Mouse (Mus musculus) ES-Bruce4 (cell line): ENCODE data around the gene Slc44a1. TPM values are rescaled to one million over a fixed set of nuclear protein-coding genes. Genes with fewer than 3 reads are reported as not detected.

ENCODE experiments used
- H3K27ac ChIP-seq: 2 replicates; pipeline ENCODE4 v1.5.1; 2012; ENCODE audit warnings: low read length, inconsistent platforms; ENCODE audit not compliant: insufficient read depth
- H3K27me3 ChIP-seq: 2 replicates; pipeline ENCODE4 v1.6.1; 2012; ENCODE audit warnings: mild to moderate bottlenecking, low read length, inconsistent platforms; ENCODE audit not compliant: control insufficient read depth, poor library complexity, insufficient read depth, severe bottlenecking
- H3K36me3 ChIP-seq: 2 replicates; pipeline ENCODE4 v1.6.1; 2012; ENCODE audit warnings: inconsistent platforms, mild to moderate bottlenecking, low read length, moderate library complexity; ENCODE audit not compliant: control insufficient read depth, poor library complexity, insufficient read depth, severe bottlenecking
- H3K4me1 ChIP-seq: one replicate; pipeline ENCODE4 v1.8.1; 2011; ENCODE audit warnings: low read length; ENCODE audit not compliant: control insufficient read depth, insufficient read depth
- H3K4me3 ChIP-seq: 2 replicates; pipeline ENCODE4 v1.5.1; 2011; ENCODE audit warnings: low read depth, mild to moderate bottlenecking, low read length
- H3K9ac ChIP-seq: 2 replicates; pipeline ENCODE4 v1.6.1; 2012; ENCODE audit warnings: low read depth, mild to moderate bottlenecking, inconsistent platforms; ENCODE audit not compliant: poor library complexity, severe bottlenecking
- H3K9me3 ChIP-seq: replicated peaks from 2 replicates; pipeline ENCODE4 v1.6.1; 2012; ENCODE audit warnings: mild to moderate bottlenecking, low read length, inconsistent platforms; ENCODE audit not compliant: control insufficient read depth, poor library complexity, insufficient read depth, severe bottlenecking
- CTCF ChIP-seq: IDR thresholded peaks from one replicate; pipeline ENCODE4 v1.8.1; 2011; ENCODE audit warnings: low read depth, low read length
- EP300 ChIP-seq: IDR thresholded peaks from 2 replicates; pipeline ENCODE4 v1.6.1; 2011; ENCODE audit warnings: low read depth, low read length; ENCODE audit not compliant: insufficient read depth
- POLR2A ChIP-seq: IDR thresholded peaks from one replicate; pipeline ENCODE4 v1.8.1; 2011; ENCODE audit warnings: low read length; ENCODE audit not compliant: insufficient read depth
- polyA plus RNA-seq: library from polyadenylated mRNA; stranded (reverse); fragments of >200 nt; gene quantifications from 2 replicates; pipeline ENCODE4 v1.2.4, GENCODE M21; 2011; ENCODE audit warnings: low read depth; ENCODE audit not compliant: missing spikeins, insufficient read depth, insufficient read length

The Slc44a1 gene
- polyA plus RNA-seq, 1 experiment: 89.9 TPM

DNA sequence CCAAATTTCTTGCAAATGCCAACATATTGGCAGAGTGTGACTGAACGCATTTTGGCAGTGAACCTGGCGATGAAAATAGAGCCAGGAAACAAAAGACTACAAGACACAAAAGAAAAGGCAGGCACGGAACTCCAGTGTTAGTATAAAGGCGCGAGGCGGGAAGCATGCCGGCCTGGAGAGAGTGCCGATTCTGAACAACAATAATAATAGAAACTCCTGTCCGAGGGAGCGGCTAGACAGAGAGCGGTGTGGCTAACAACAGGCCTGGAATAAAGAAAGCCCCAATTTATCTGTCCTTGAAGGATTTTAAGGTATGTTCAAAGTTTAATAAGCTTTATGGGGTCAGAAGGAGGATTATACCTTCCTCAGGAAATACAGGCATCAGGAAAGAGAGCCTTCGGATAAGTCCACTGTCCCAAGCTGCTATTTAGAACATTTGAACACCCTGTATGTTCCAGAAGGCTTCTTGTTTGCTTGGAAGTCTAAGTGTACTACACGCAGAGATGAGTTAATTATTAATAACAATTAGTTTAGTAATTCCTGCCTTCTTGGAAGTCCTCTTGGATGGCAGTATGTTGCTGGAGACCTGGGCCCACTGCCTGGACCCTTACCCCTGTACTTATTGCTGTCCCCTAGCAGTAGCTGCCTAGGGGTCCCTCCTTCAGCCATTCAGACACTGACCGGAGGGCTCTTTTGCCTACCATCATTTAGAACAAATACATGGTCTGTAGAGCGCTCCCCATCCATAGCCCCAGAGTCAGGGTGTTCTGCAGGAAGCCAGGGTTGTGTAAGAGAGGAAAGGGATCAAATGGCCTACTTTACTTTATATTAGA, 156.1 kb downstream of the Slc44a1 start:
- TF ChIP-seq EP300 (no peak), CTCF (no peak), POLR2A (no peak)
- H3K9me3 ChIP-seq: no peaks in the 10 kb centered on the region
- H3K36me3 ChIP-seq: no peaks in the 10 kb centered on the region
- no peaks in the 10 kb centered on the region for H3K4me1 ChIP-seq
- H3K4me3 ChIP-seq: no peak overlapping the region
- no peak overlapping the region for H3K27ac ChIP-seq
- H3K9ac ChIP-seq: no peak overlapping the region
- H3K27me3 ChIP-seq: no peaks in the 10 kb centered on the region; the same call in 1 of the 2 replicates

DNA sequence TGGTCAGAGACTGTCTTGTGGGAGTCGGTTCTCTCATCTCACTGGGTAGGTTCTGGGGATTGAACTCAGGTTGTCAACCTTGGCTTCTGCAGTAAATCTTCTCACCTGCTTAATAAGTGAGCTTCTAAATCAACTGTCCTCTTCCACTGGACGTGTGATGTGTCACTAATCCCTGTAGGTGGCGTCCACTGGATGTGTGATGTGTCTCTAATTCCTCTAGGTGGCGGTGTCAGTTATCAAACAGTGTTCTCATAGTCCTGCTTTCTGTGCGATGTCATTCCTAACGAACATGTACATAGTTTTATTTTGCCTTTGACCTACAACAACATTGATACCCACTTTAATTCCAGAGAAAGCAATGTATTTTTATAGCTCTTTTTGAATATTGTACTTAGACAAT, 160.2 kb downstream of the Slc44a1 start:
- H3K9me3 ChIP-seq: no peaks in the 10 kb centered on the region
- no peak overlapping the region for H3K9ac ChIP-seq
- H3K4me3 ChIP-seq: no peak overlapping the region
- no peaks in the 10 kb centered on the region for H3K4me1 ChIP-seq
- H3K27me3 ChIP-seq: no peaks in the 10 kb centered on the region; the same call in 1 of the 2 replicates
- TF ChIP-seq EP300 (no peak), CTCF (peak; percentile 43), POLR2A (no peak)
- no peaks in the 10 kb centered on the region for H3K36me3 ChIP-seq
- no peak overlapping the region for H3K27ac ChIP-seq

DNA sequence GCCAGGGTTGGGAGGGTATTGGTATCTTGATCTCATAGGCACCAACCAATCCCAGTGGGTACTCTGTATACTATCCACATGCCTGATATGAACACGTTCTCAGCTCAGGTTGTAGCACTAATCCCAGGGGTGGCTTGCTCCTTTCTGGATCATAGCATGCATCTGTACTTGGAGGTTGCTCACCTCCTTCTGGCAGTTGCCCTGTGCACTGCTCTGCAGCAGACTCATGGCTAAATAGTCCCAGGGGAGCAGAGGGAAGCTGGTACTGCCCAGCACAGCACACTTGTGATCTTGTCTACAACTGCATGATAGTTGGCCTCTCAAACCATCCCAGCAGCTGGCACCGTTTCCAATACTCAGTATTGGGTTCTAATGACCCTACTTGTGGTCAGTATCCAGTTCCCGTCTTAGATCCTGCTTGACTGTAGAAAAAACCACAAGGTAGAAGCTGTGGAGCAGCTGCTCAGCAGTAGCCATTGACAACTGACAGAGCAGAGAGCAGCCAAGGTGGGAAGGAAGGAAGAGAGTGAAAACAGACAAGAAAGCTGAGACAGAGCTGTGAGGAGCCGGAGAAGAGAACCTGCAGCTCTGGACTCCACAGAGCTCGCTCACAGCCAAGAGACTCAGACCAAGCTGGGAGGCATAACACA, 174.5 kb downstream of the Slc44a1 start:
- no peaks in the 10 kb centered on the region for H3K36me3 ChIP-seq
- peaks cover 1% of the 10 kb centered on the region for H3K4me1 ChIP-seq
- H3K9me3 ChIP-seq: no peaks in the 10 kb centered on the region
- H3K27ac ChIP-seq: no peak overlapping the region
- no peak for TF ChIP-seq CTCF
- no peak for TF ChIP-seq EP300
- no peak for TF ChIP-seq POLR2A
- H3K4me3 ChIP-seq: no peak overlapping the region
- H3K9ac ChIP-seq: no peak overlapping the region
- H3K27me3 ChIP-seq: no peaks in the 10 kb centered on the region

DNA sequence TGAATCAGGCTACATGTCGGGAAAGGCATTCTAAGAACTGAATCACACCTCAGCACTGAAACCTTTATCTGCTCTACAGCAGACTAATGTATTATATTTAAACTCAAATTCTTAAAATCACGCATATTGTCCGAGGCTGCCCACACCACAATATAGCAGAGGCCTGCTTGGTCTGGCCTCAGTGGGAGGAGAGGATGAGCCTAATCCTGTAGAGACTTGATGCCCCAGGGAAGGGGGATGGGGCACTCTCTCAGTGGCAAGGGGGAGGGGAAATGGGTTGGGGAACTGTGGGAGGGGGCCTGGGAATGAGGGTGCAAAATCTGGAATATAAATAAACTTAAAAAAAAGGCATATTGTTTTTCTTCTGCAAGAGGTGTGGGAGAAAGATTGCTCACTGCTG, 177.8 kb downstream of the Slc44a1 start:
- Histone ChIP-seq H3K27ac (no peak overlapping the region), H3K9me3 (no peaks in the 10 kb centered on the region), H3K36me3 (no peaks in the 10 kb centered on the region), H3K4me3 (no peak overlapping the region), H3K9ac (no peak overlapping the region), H3K27me3 (no peaks in the 10 kb centered on the region), H3K4me1 (peaks cover 1% of the 10 kb centered on the region)
- no peak for TF ChIP-seq CTCF
- no peak for TF ChIP-seq POLR2A
- no peak for TF ChIP-seq EP300

DNA sequence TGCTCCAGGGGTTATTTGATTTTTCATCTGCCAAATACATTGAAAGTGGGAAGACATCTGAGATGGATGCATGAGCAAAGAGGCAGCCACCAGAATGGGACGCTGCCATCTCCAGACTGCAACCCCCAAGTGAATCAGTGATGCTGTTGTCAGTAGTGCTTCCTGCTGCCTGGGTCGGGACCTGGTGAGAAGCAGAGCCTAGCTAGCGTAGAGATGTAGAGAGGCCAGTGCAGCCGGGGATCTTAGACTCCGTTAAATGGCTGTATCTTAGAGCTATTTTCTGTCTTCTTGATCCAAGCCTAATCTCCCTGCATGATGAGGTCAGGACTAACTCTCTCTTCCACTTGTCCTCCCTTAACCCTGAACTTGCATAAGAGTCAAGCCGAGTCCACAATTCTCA, 179.9 kb downstream of the Slc44a1 start:
- Histone ChIP-seq H3K4me1 (peaks cover 1% of the 10 kb centered on the region), H3K27me3 (no peaks in the 10 kb centered on the region), H3K36me3 (no peaks in the 10 kb centered on the region), H3K9me3 (no peaks in the 10 kb centered on the region), H3K27ac (no peak overlapping the region), H3K9ac (no peak overlapping the region), H3K4me3 (no peak overlapping the region)
- no peak for TF ChIP-seq EP300
- no peak for TF ChIP-seq POLR2A
- TF ChIP-seq CTCF: no peak

DNA sequence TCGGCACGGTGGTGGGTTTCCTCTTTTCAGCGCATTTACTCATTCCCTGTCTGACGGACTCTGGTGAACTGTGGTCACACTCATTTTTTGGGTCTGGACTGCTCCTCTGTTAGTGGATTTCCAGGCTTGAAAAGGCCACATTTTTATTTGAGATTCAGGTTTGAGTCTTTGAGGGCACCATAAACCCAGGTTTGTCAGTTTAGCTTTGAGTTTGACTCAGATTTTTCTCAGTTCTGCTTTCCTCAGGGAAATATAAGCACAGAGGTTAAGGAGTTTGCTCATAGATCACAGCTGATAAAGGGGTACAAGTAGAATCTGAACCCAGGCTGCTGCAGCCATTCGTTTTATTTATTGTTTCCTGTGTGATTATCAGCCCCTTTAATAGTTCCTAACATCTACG, 180.9 kb downstream of the Slc44a1 start:
- Histone ChIP-seq H3K36me3 (no peaks in the 10 kb centered on the region), H3K4me3 (no peak overlapping the region), H3K27ac (no peak overlapping the region), H3K27me3 (no peaks in the 10 kb centered on the region), H3K9me3 (no peaks in the 10 kb centered on the region), H3K9ac (no peak overlapping the region), H3K4me1 (peaks cover 1% of the 10 kb centered on the region)
- no peak for TF ChIP-seq EP300
- no peak for TF ChIP-seq POLR2A
- TF ChIP-seq CTCF: no peak
